In the genomic region with DNA sequence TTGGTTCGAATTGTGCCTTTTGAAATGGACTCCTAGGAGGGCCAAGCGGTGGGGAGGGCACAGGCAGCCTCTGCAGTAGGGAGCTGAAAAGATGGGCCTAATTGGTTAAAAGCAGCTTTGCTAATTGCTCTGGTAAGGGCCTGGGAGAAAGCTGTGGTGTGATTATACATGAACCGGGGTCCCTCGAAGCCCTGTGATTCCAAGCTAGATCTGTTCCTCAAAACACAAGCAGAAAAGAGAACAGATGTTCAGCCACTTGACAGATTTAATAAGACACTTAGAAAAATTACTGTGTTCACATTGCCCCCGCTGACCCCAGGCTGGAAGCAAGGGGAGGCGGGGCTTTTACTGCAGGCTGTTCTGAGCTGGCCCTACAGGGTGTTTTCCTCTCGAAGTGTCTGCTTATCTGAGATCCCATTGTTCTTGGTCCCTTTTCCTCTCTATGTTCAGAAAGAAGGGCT, we compare ENCODE assay signal across 18 mouse cellular contexts.
DNase-seq lines count a peak whose midpoint lies in the region; ATAC-seq lines count a peak whose summit lies in the region.
"Had no signal": no experiment of that assay in that cellular context is flagged by ENCODE, and none has a peak within 500 bp of the region (broad histone marks: within the 10 kb centered on the region; RNA-seq: fewer than 3 reads in every experiment).

No protein-coding gene starts in this region.

- no peak for DNase-seq in kidney, adult 18-20 months
- DNase-seq in embryo, embryonic 10.5 days (ENCODE audit: low spot score) = peak; percentile 80
- DNase-seq in forebrain, embryonic 11.5 days (ENCODE audit: low spot score) = peak; percentile 73
- peak; percentile 60 for DNase-seq in limb, embryonic 10.5 days (ENCODE audit: low spot score)
- DNase-seq in left cerebral cortex, adult 8-10 months (ENCODE audit: low spot score in 2 of 2) = no peak
- DNase-seq in right cerebral cortex, postnatal 4 days = no peak
- DNase-seq in heart, adult 18-20 months = no peak
- DNase-seq: cerebellum, postnatal 36 days; gastrocnemius, postnatal 25 days; heart, postnatal 10 days; liver, embryonic 13.5 days; right cerebral cortex, postnatal 25 days; thymus, postnatal 4 days had no signal

- no peak overlapping the region for H3K4me3 ChIP-seq in kidney, embryonic 15.5 days (replicated peaks)
- no peak overlapping the region for H3K4me3 ChIP-seq in forebrain, embryonic 11.5 days (ENCODE audit: low read depth, low read length)
- H3K4me3 ChIP-seq in limb, embryonic 10.5 days = 0 out of 2 replicates have a peak overlapping the region, but pooled peaks have one; percentile 19
- H3K4me3 ChIP-seq: liver, embryonic 13.5 days; neural tube, embryonic 12.5 days; stomach, embryonic 15.5 days had no signal

- no peak overlapping the region for H3K4me2 ChIP-seq in kidney, embryonic 15.5 days
- no peak overlapping the region for H3K4me2 ChIP-seq in forebrain, embryonic 11.5 days (ENCODE audit: low read depth, low read length, severe bottlenecking)
- H3K4me2 ChIP-seq: liver, embryonic 13.5 days; neural tube, embryonic 12.5 days; stomach, embryonic 15.5 days had no signal

- no peak overlapping the region for H3K27ac ChIP-seq in kidney, embryonic 15.5 days
- H3K27ac ChIP-seq in forebrain, embryonic 11.5 days (ENCODE audit: low read depth, low read length) = peak overlapping the region; percentile 13; the same call in 1 of the 2 replicates
- peak overlapping the region; percentile 83 for H3K27ac ChIP-seq in limb, embryonic 10.5 days
- H3K27ac ChIP-seq: liver, embryonic 13.5 days; macrophage; neural tube, embryonic 12.5 days; stomach, embryonic 15.5 days had no signal

- no peaks in the 10 kb centered on the region for H3K36me3 ChIP-seq in kidney, embryonic 15.5 days
- H3K36me3 ChIP-seq in forebrain, embryonic 11.5 days (ENCODE audit: control insufficient read depth, insufficient read depth, low read length) = no peaks in the 10 kb centered on the region
- no peaks in the 10 kb centered on the region for H3K36me3 ChIP-seq in limb, embryonic 10.5 days
- H3K36me3 ChIP-seq: liver, embryonic 13.5 days; neural tube, embryonic 12.5 days; stomach, embryonic 15.5 days had no signal

- WGBS in kidney, embryonic 15.5 days = 30% methylated on average over 7 of the region's 7 CpGs
- WGBS in forebrain, embryonic 11.5 days = 20% methylated on average over 7 of the region's 7 CpGs
- 14% methylated on average over 7 of the region's 7 CpGs for WGBS in limb, embryonic 10.5 days

- H3K9me3 ChIP-seq in kidney, embryonic 15.5 days (replicated peaks) = no peaks in the 10 kb centered on the region
- H3K9me3 ChIP-seq in forebrain, embryonic 11.5 days (ENCODE audit: control insufficient read depth, low read length) = no peaks in the 10 kb centered on the region
- H3K9me3 ChIP-seq in limb, embryonic 10.5 days (replicated peaks) = no peaks in the 10 kb centered on the region
- H3K9me3 ChIP-seq: liver, embryonic 13.5 days; neural tube, embryonic 12.5 days; stomach, embryonic 15.5 days had no signal

- ATAC-seq in kidney, embryonic 15.5 days (replicated peaks; ENCODE audit: low FRiP score) = peak; percentile 71
- ATAC-seq in forebrain, embryonic 11.5 days (replicated peaks; ENCODE audit: low FRiP score) = peak; percentile 92
- ATAC-seq: intestine, embryonic 16.5 days had no signal

- H3K9ac ChIP-seq in kidney, embryonic 15.5 days = no peak overlapping the region
- H3K9ac ChIP-seq in forebrain, embryonic 11.5 days (ENCODE audit: low read length) = no peak overlapping the region
- H3K9ac ChIP-seq: liver, embryonic 13.5 days; neural tube, embryonic 12.5 days; stomach, embryonic 15.5 days had no signal

- no peaks in the 10 kb centered on the region for H3K27me3 ChIP-seq in kidney, embryonic 15.5 days
- H3K27me3 ChIP-seq in forebrain, embryonic 11.5 days (ENCODE audit: control insufficient read depth, insufficient read depth, low read length) = peaks cover 2% of the 10 kb centered on the region; the same call in 1 of the 2 replicates
- H3K27me3 ChIP-seq in limb, embryonic 10.5 days (ENCODE audit: low read depth, poor library complexity, severe bottlenecking) = no peaks in the 10 kb centered on the region
- H3K27me3 ChIP-seq: liver, embryonic 13.5 days; neural tube, embryonic 12.5 days; stomach, embryonic 15.5 days had no signal

- peaks cover 18% of the 10 kb centered on the region for H3K4me1 ChIP-seq in kidney, embryonic 15.5 days
- H3K4me1 ChIP-seq in forebrain, embryonic 11.5 days (replicated peaks; ENCODE audit: control insufficient read depth, insufficient read depth, low read length) = peaks cover 3% of the 10 kb centered on the region; the same call in 1 of the 2 replicates
- H3K4me1 ChIP-seq in limb, embryonic 10.5 days = peaks cover 59% of the 10 kb centered on the region
- H3K4me1 ChIP-seq: liver, embryonic 13.5 days; stomach, embryonic 15.5 days had no signal

Comparison
In these comparisons a context has a peak if more than half of its experiments do, and no peak if none do; other contexts are left out.
1. DNase-seq: peak in embryo, embryonic 10.5 days (single experiment), forebrain, embryonic 11.5 days (single experiment) and limb, embryonic 10.5 days (single experiment); none in kidney, adult 18-20 months (single experiment), left cerebral cortex, adult 8-10 months (0 of 2), right cerebral cortex, postnatal 4 days (single experiment) and heart, adult 18-20 months (0 of 2).